Comparison of ENCODE assay signal across 28 mouse cellular contexts in genomic region chr19:32269844-32270176, GRCm38 (mm10).
DNase-seq lines count a peak whose midpoint lies in the region; ATAC-seq and TF ChIP-seq lines count a peak whose summit lies in the region.
"Had no signal": no experiment of that assay in that cellular context is flagged by ENCODE, and none has a peak within 500 bp of the region (broad histone marks: within the 10 kb centered on the region; RNA-seq: fewer than 3 reads in every experiment).

No protein-coding gene starts in this region.

- no peak for TF ChIP-seq POLR2A in bone marrow, adult 2 months (IDR thresholded peaks at IDR 0.05; ENCODE audit: borderline replicate concordance, control insufficient read depth, low read depth, low read length)

- H3K9ac ChIP-seq in hindbrain, postnatal 0 days (replicated peaks; ENCODE audit: low read length), result no peak overlapping the region
- no peak overlapping the region for H3K9ac ChIP-seq in hindbrain, embryonic 12.5 days
- H3K9ac ChIP-seq in liver, postnatal 0 days (replicated peaks), result no peak overlapping the region
- no peak overlapping the region for H3K9ac ChIP-seq in liver, embryonic 11.5 days (ENCODE audit: low read depth, low read length)
- no peak overlapping the region for H3K9ac ChIP-seq in forebrain, postnatal 0 days
- H3K9ac ChIP-seq: hindbrain, embryonic 15.5 days; limb, embryonic 13.5 days; midbrain, embryonic 12.5 days; neural tube, embryonic 12.5 days had no signal

- H3K4me1 ChIP-seq in hindbrain, postnatal 0 days (ENCODE audit: insufficient read depth, low read length), result no peaks in the 10 kb centered on the region
- H3K4me1 ChIP-seq in hindbrain, embryonic 12.5 days, result no peaks in the 10 kb centered on the region
- peaks cover 66% of the 10 kb centered on the region for H3K4me1 ChIP-seq in liver, postnatal 0 days (ENCODE audit: insufficient read depth)
- peaks cover 37% of the 10 kb centered on the region for H3K4me1 ChIP-seq in liver, embryonic 11.5 days (replicated peaks; ENCODE audit: control insufficient read depth, insufficient read depth, low read length)
- peaks cover 20% of the 10 kb centered on the region for H3K4me1 ChIP-seq in bone marrow, adult 2 months (ENCODE audit: control insufficient read depth, insufficient read depth, low read length)
- H3K4me1 ChIP-seq in forebrain, postnatal 0 days (ENCODE audit: insufficient read depth), result no peaks in the 10 kb centered on the region
- H3K4me1 ChIP-seq: hindbrain, embryonic 15.5 days; midbrain, embryonic 12.5 days had no signal

- H3K27me3 ChIP-seq in hindbrain, postnatal 0 days (ENCODE audit: insufficient read depth, low read length), result no peaks in the 10 kb centered on the region
- H3K27me3 ChIP-seq in hindbrain, embryonic 12.5 days, result no peaks in the 10 kb centered on the region
- H3K27me3 ChIP-seq in liver, postnatal 0 days (ENCODE audit: insufficient read depth, low read length), result no peaks in the 10 kb centered on the region
- no peaks in the 10 kb centered on the region for H3K27me3 ChIP-seq in liver, embryonic 11.5 days (replicated peaks; ENCODE audit: control insufficient read depth, insufficient read depth, low read length)
- no peaks in the 10 kb centered on the region for H3K27me3 ChIP-seq in forebrain, postnatal 0 days (ENCODE audit: insufficient read depth, low read length)
- H3K27me3 ChIP-seq: hindbrain, embryonic 15.5 days; limb, embryonic 13.5 days; megakaryocyte, embryonic 14.5 days; midbrain, embryonic 12.5 days; neural tube, embryonic 12.5 days had no signal

- ATAC-seq in hindbrain, postnatal 0 days, result no peak
- ATAC-seq in hindbrain, embryonic 12.5 days (ENCODE audit: low FRiP score), result no peak
- ATAC-seq in liver, postnatal 0 days, result no peak
- ATAC-seq in liver, embryonic 11.5 days (replicated peaks; ENCODE audit: low FRiP score), result no peak
- ATAC-seq in forebrain, postnatal 0 days, result no peak
- ATAC-seq: activated CD4-positive, CD25-positive, alpha-beta regulatory T cell, adult 4 months; forebrain, embryonic 16.5 days; intestine, embryonic 16.5 days had no signal

- H3K36me3 ChIP-seq in hindbrain, postnatal 0 days (ENCODE audit: insufficient read depth, low read length), result no peaks in the 10 kb centered on the region
- no peaks in the 10 kb centered on the region for H3K36me3 ChIP-seq in hindbrain, embryonic 12.5 days
- no peaks in the 10 kb centered on the region for H3K36me3 ChIP-seq in liver, postnatal 0 days (replicated peaks; ENCODE audit: insufficient read depth, low read length)
- H3K36me3 ChIP-seq in liver, embryonic 11.5 days (ENCODE audit: control insufficient read depth, insufficient read depth, low read length), result no peaks in the 10 kb centered on the region
- H3K36me3 ChIP-seq in forebrain, postnatal 0 days (ENCODE audit: insufficient read depth), result no peaks in the 10 kb centered on the region
- H3K36me3 ChIP-seq: hindbrain, embryonic 15.5 days; limb, embryonic 13.5 days; midbrain, embryonic 12.5 days; neural tube, embryonic 12.5 days had no signal

- 85% methylated on average over 6 of the region's 6 CpGs for WGBS in hindbrain, postnatal 0 days
- 92% methylated on average over 6 of the region's 6 CpGs for WGBS in hindbrain, embryonic 12.5 days
- 68% methylated on average over 6 of the region's 6 CpGs for WGBS in liver, postnatal 0 days (ENCODE audit: insufficient replicate concordance)
- WGBS in liver, embryonic 11.5 days, result 80% methylated on average over 6 of the region's 6 CpGs
- 49% methylated on average over 6 of the region's 6 CpGs for WGBS in bone marrow, adult 2 months
- 87% methylated on average over 6 of the region's 6 CpGs for WGBS in forebrain, postnatal 0 days

- TF ChIP-seq EP300 in liver, postnatal 0 days (IDR thresholded peaks at IDR 0.05; ENCODE audit: low read depth), result no peak

- H3K9me3 ChIP-seq in hindbrain, postnatal 0 days (ENCODE audit: low read length), result no peaks in the 10 kb centered on the region
- no peaks in the 10 kb centered on the region for H3K9me3 ChIP-seq in hindbrain, embryonic 12.5 days (replicated peaks)
- H3K9me3 ChIP-seq in liver, postnatal 0 days (ENCODE audit: low read length), result no peaks in the 10 kb centered on the region
- no peaks in the 10 kb centered on the region for H3K9me3 ChIP-seq in liver, embryonic 11.5 days (ENCODE audit: control insufficient read depth, low read length)
- H3K9me3 ChIP-seq in forebrain, postnatal 0 days (ENCODE audit: low read length), result no peaks in the 10 kb centered on the region
- H3K9me3 ChIP-seq: hindbrain, embryonic 15.5 days; limb, embryonic 13.5 days; megakaryocyte, embryonic 14.5 days; midbrain, embryonic 12.5 days; neural tube, embryonic 12.5 days had no signal

- H3K27ac ChIP-seq in hindbrain, postnatal 0 days, result peak overlapping the region; percentile 36; the same call in 1 of the 2 replicates
- H3K27ac ChIP-seq in hindbrain, embryonic 12.5 days, result no peak overlapping the region
- H3K27ac ChIP-seq in liver, postnatal 0 days (ENCODE audit: low read depth), result peak overlapping the region; percentile 17
- H3K27ac ChIP-seq in liver, embryonic 11.5 days (ENCODE audit: low read depth, low read length), result no peak overlapping the region
- H3K27ac ChIP-seq in bone marrow, adult 2 months (ENCODE audit: control insufficient read depth, insufficient read depth, low read depth, low read length, poor library complexity), result 0 out of 2 replicates have a peak overlapping the region, but pooled peaks have one; percentile 37
- H3K27ac ChIP-seq in forebrain, postnatal 0 days (ENCODE audit: low read depth, low read length), result no peak overlapping the region
- H3K27ac ChIP-seq: hindbrain, embryonic 15.5 days; limb, embryonic 13.5 days; midbrain, embryonic 12.5 days; neural tube, embryonic 12.5 days had no signal

- no peak for TF ChIP-seq CTCF in hindbrain, postnatal 0 days (IDR thresholded peaks at IDR 0.05; ENCODE audit: low read depth)
- no peak for TF ChIP-seq CTCF in liver, postnatal 0 days (IDR thresholded peaks at IDR 0.05; ENCODE audit: low read depth)
- TF ChIP-seq CTCF in bone marrow, adult 2 months (IDR thresholded peaks at IDR 0.05; ENCODE audit: control insufficient read depth, insufficient read depth, low read length), result no peak
- TF ChIP-seq CTCF in forebrain, postnatal 0 days (IDR thresholded peaks at IDR 0.05; ENCODE audit: low read depth), result no peak

- no peak overlapping the region for H3K4me3 ChIP-seq in hindbrain, postnatal 0 days (ENCODE audit: low read length)
- no peak overlapping the region for H3K4me3 ChIP-seq in hindbrain, embryonic 12.5 days
- H3K4me3 ChIP-seq in liver, postnatal 0 days (ENCODE audit: low read depth, low read length), result no peak overlapping the region
- H3K4me3 ChIP-seq in liver, embryonic 11.5 days (ENCODE audit: low read depth, low read length), result no peak overlapping the region
- no peak overlapping the region for H3K4me3 ChIP-seq in bone marrow, adult 2 months (replicated peaks; ENCODE audit: control insufficient read depth, low read depth, low read length)
- no peak overlapping the region for H3K4me3 ChIP-seq in forebrain, postnatal 0 days (ENCODE audit: low read depth, low read length)
- H3K4me3 ChIP-seq: erythroblast, embryonic 14.5 days; hindbrain, embryonic 15.5 days; limb, embryonic 13.5 days; megakaryocyte, embryonic 14.5 days; midbrain, embryonic 12.5 days; myocyte; neural tube, embryonic 12.5 days had no signal

- no peak overlapping the region for H3K4me2 ChIP-seq in hindbrain, postnatal 0 days (ENCODE audit: low read depth, low read length)
- H3K4me2 ChIP-seq in hindbrain, embryonic 12.5 days (replicated peaks), result no peak overlapping the region
- H3K4me2 ChIP-seq in liver, postnatal 0 days (ENCODE audit: low read depth, low read length), result no peak overlapping the region
- no peak overlapping the region for H3K4me2 ChIP-seq in liver, embryonic 11.5 days
- no peak overlapping the region for H3K4me2 ChIP-seq in forebrain, postnatal 0 days (ENCODE audit: low read depth)
- H3K4me2 ChIP-seq: heart, embryonic 11.5 days; hindbrain, embryonic 15.5 days; limb, embryonic 13.5 days; midbrain, embryonic 12.5 days; neural tube, embryonic 12.5 days had no signal

- no peak for DNase-seq in hindbrain, postnatal 0 days (ENCODE audit: low spot score)
- DNase-seq in liver, postnatal 0 days, result no peak
- DNase-seq in liver, embryonic 11.5 days (ENCODE audit: low spot score), result no peak
- peak; percentile 17 for DNase-seq in 416B (ENCODE audit: low read depth)
- no peak for DNase-seq in forebrain, postnatal 0 days
- DNase-seq: adrenal gland, adult 2 months; adrenal gland, postnatal 36 days; B cell, adult 2 months; cerebellum, adult 2 months; cerebellum, postnatal 14 days; gastrocnemius, postnatal 14 days; kidney, postnatal 10 days; lung, postnatal 4 days; right cerebral cortex, adult 18-20 months; right cerebral cortex, postnatal 4 days had no signal

Comparison
In these comparisons a context has a peak if more than half of its experiments do, and no peak if none do; other contexts are left out.
1. H3K27ac ChIP-seq: peak in hindbrain, postnatal 0 days (single experiment), liver, postnatal 0 days (single experiment) and bone marrow, adult 2 months (single experiment); none in hindbrain, embryonic 12.5 days (single experiment), liver, embryonic 11.5 days (single experiment) and forebrain, postnatal 0 days (single experiment).